Mouse (Mus musculus): Measurements from ENCODE around the gene Rad54l. TPM values are rescaled to one million over a fixed set of nuclear protein-coding genes. Genes with fewer than 3 reads are reported as not detected.

Rad54l gene
- total and polyA plus RNA-seq, 3 experiments: 0.45 to 0.62 (median 0.58) TPM

GRCm38 (mm10) chr4:116141736-116142135 is 18.2 kb upstream of the Rad54l start:
- no peak for DNase-seq

GRCm38 (mm10) chr4:116140801-116141574 is 17.5 kb upstream of the Rad54l start:
- no peak for DNase-seq

GRCm38 (mm10) chr4:116137421-116137996 is 14.0 kb upstream of the Rad54l start:
- no peak for DNase-seq

GRCm38 (mm10) chr4:116134990-116135389 is 11.5 kb upstream of the Rad54l start:
- no peak for DNase-seq

DNA sequence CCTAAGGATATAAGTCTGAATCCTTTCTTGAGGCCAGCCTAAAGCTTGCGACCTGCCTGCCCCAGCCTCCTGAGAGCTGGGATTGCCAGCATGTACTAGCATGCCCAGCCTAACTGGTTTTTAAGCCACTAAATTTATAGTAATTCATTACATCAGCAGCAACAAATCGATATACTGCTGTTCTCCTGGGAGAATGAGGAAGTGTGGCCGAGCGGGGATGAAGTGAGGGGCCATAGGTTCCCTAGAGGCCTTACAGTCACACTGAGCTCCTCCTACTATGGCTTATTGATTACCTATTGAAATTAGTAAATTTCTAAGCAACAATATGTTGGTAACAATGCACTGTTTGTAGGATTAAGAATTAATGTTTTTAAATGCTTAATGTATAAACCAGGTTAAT is 9.6 kb upstream of the Rad54l start:
- no peak for DNase-seq

GRCm38 (mm10) chr4:116127956-116128355 is 4.5 kb upstream of the Rad54l start:
- no peak for DNase-seq

- DNase-seq: no peak
Observed at GRCm38 (mm10) chr4:116125803-116126386, 2.4 kb upstream of the Rad54l start.

DNA sequence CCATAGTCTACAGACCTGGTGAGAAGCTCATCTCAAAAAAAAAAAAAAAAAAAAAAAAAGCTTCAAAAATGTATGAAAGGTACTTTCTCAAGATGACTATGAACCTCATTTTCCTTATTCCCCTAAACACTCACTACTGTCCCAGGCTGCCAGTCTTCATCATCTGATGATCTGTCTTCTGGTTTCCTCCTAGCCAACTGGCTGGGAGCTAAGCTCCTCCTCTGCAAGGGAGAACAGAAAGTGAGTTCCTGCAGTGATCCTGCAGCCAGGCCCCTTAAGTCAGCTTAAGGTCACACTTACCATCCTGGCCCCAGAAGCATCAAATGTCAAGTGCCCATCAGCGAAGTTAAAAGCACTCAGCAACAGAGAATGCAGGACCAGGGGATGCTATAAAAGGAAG is 728 bp downstream of the Rad54l start:
- no peak for DNase-seq

DNA sequence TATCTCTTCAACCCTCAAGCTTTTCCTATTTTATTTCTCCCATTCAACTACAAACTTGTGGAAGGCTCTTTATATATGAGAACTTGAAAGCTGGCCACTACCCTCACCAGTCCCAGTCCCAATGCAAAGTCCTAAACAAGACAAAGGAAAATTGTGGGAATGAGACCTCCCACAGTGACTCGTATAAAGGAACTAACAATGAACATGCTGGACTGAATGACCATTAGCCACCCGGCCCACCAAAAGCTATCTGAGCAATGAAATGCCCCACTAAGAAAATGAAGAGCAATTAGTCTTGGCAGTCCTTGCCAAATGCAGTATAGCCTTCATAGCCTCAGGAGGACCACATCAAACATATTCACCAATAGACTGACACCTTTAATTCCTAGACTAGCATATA is 12.0 kb downstream of the Rad54l start:
- DNase-seq: no peak

- DNase-seq: no peak
Observed at GRCm38 (mm10) chr4:116110695-116111094, 12.8 kb downstream of the Rad54l start.

- DNase-seq: no peak
Observed at GRCm38 (mm10) chr4:116105278-116105677, 18.2 kb downstream of the Rad54l start.

GRCm38 (mm10) chr4:116100959-116101358 is 22.5 kb downstream of the Rad54l start:
- no peak for DNase-seq

DNA sequence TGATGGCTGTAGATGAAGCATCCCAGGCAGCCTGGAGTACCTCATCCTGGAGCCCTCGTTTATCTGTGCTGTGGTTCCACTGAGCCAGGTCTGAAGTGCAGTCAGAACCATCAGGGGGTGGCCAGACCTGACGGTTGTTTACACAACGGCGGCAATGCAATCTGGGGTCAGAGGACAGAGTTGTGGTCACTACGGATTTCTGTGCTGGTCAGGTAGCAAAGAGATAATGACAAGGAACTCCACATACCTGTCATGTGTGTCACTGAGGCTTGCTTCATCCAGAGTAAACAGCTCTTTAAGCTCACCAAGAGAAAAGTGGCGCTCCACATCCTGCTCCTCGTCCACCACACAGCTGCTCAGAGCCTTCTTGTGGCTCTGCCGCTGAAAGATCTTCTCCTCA is 26.3 kb downstream of the Rad54l start:
- DNase-seq: no peak

- DNase-seq: no peak
Observed at GRCm38 (mm10) chr4:116096291-116096690, 27.2 kb downstream of the Rad54l start.

DNA sequence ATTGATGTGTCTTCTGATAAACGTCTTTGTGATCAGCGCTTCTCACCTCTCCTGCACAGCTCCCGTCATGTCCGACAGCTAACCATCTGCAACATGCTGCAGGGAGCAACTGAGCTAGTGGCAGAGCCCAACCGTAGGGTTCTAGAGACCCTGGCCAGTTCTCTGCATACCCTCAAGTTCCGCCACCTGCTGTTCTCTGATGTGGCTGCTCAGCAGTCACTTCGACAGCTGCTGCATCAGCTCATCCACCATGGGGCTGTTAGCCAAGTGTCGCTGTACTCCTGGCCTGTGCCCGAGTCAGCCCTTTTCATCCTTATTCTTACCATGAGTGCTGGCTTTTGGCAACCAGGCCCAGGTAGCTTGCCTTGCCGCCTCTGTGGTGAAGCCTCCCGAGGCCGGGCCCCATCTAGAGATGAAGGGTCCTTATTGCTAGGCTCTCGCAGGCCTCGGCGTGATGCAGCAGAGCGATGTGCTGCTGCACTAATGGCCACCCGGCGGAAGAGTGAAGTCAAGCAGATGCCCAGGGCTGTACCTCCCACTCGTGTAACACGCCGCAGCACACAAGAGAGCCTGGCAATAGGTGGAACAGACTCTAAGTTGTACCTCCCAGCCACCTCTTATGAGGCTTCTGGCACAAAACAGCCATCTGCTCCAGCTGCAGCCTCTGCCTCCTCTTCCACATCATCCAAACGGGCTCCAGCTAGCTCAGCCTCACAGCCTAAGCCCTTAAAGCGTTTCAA is 34.8 kb downstream of the Rad54l start:
- no peak for DNase-seq

DNA sequence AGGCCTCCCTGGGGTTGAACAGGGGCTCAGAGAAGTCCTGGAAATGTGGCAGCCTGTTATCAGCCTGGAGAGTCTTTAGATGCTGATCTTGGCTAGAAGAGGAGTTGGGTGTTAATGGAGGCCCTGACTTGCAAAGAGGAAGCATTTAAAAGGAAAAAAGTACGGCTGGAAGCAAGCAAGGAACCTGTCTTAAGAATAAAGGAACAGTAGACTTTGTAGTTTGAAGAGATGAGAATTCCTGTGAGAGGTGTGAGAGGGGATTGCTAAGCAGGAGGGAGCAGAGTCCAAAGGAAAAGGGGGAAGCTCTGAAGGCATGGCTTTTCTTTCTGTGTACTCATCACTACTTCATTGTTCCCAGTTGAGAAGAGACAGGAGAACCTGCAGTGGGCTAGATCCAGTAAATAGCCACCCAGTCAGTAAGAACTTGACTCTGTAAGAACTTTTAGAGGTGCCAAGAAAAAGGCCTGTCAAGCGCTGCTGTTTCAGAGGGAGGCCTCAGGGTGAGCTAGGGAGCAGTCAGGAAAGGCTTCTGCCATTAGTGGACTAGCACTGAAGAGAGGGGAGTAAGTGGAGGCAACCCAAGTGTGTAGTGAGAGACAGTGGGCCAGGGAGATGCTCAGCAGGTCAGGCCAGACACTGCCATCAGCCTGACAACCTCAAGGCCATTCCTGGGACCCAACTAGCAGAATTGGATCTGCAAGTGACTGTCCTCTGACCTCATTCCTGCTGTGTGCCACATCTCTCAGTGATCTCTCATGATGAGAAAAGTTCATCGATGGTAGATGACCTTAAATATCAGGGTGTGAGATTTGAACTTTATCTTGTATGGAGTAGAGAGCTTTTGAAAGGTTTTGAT is 46.0 kb downstream of the Rad54l start:
- peak; percentile 54 for DNase-seq

GRCm38 (mm10) chr4:116076369-116077231 is 46.9 kb downstream of the Rad54l start:
- DNase-seq: peak; percentile 81

DNA sequence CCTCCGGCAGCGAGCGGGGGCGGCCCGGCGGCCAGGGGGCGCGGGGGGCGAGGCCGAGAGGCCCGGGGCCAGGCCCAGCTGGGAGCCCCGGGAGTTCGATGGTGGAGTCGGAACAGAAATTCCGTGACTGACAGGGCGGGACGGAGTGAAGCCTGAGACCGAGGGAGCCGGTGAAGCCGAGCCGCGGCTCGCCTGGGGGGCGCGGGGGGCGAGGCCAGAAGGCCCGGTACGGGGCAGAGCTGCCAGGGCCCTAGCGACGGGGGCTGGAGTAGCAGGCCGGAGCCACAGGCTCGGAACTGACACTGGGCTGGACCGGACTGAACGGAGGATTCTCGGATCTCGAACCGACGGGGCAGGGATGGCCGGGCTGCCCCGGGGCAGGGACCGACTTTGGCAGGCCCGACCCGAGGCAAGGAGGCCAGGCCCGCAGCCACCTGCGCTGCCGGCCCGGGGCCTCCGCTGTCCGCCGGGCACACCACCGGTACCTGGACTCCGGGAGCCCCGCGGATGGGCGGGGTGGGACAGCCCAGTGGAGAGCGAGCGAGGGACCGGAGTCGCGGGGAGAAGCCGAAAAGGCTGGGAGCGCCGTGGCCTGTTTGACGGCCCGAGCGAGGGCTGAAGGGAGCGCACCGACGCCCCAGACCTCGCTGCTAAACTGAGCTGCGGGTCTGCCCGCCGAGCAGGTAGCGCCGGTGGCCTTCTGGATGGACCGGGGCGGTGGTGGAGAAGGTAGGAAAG is 47.7 kb downstream of the Rad54l start:
- DNase-seq: peak; percentile 85

- peak; percentile 95 for DNase-seq
Observed at GRCm38 (mm10) chr4:116074861-116075620, 48.4 kb downstream of the Rad54l start, which contains the start of the genes Uqcrh and Lrrc41. Gene Uqcrh (minus strand): TSS chr4:116075071. Gene Lrrc41 (plus strand): TSS chr4:116075269.

Measured in adrenal gland, adult 2 months (tissue).